Mouse (Mus musculus) layer of hippocampus, postnatal 36 days (tissue): ENCODE measurements around the gene Ddn. TPM values are rescaled to one million over a fixed set of nuclear protein-coding genes. Genes with fewer than 3 reads are reported as not detected.

Source experiments
- DNase-seq, 2 experiments: peaks; one replicate each; pipeline ENCODE4 v3.0.0; 2022
- total RNA-seq, 2 experiments: library from RNA; stranded (reverse); gene quantifications; 2 replicates each; pipeline ENCODE4 v1.2.3; 2021

Ddn gene
- total RNA-seq, result 1,000 to 10,000 TPM; 1,665 to 1,670 TPM

DNA sequence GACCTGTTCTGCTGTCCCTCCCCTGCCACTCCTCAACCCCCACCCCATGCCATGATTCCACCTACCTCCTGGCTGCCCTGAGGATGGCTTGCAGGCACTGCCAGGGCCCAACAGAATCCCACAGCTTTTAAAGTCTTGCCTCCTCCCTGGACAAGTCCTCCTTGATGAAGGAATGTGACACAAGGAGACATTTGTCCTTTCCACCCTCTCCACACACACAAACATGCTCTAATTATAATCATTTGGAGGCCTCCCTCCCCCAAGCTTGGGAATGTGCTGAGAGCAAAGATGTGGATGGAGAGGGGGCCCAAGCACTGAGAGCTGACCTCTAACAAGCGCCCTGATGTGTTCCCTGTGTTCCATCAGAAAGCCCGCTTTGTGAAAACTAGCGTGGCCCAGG, at the start of gene Ddn:
TSS of gene Ddn (minus strand) at position 101 of the 400 bp plus-strand sequence.
- no peak for DNase-seq

DNA sequence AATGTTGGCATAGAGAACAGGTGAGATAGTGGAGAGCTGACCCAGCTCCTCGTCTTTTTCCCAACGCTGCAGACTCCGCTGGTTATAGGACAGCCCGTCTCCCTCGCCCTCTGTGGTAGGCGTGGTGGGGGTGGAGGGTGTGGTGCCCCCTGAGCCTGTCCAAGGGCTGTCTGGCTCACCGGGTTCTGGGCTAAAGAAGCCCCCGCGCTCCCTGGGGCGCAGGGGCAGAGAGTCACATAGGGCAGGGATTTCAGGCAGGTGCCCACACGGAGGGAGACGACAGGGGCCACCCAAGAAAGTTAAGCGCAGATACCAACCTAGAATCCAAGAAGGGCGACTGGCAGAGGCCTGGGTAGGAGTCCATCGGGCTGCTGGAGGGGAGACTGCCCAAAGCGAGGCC, 44.9 kb upstream of the Ddn start:
- peak in 1 of 2 experiments; percentile 1 for DNase-seq

DNA sequence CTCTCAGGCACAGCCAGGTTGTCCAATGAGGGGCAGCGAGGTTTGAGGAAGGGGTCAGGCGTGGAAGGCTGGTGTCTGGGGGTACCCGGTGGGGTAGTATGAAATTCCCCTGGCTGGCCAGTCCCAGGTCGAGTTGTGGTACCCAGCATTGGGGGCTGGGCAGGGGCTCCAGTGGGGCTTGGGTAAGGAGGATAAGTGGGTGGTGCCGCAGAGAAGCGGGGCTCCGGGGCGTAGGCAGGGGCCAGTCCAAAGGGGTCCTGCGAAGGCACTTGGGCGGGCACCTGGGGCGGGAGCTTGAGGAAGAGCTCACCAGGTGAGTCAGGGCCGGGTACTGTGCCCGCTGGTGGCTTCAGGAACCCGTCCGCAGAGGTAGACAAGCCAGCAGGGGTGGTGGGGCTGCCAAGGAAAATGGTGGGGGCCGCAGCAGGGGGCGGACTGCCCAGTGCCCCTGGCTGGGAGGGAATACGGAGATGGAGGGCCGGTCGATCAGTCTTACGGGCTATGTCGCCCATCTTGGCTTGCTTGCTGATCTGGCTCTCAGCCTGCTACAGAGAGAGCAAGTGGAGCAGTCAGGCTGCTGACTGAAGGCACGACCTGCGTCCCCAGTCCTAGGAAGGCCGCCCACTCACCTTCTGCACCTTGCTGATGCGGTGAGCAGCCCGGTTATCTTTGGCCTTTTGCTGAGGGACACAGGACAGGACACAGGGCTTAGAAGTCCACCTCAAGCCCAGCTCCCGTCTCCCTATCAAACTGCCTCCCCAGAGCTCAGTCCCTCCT, 44.1 kb upstream of the Ddn start:
- DNase-seq, result peak in 1 of 2 experiments; percentile 2

DNA sequence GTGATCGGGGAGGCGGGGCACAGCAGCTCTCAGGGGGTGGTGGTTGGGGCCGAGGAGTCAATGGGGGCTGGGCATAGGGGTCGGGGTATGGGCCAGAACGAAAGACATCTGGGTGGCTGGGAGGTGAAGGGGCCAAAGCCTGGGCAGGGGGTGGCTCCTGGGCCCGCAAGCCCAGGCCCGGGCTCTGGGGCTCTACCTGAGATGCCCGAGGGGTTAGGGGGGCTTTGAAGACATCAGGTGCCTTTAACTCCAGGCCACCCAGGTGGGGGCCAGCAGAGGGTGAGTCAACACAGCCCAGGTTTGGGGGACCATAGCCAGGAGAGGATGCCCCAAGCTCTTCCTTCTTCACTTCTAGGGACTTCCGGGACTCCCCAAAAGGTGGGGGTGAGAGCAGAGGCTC, 43.4 kb upstream of the Ddn start:
- DNase-seq, result no peak

DNA sequence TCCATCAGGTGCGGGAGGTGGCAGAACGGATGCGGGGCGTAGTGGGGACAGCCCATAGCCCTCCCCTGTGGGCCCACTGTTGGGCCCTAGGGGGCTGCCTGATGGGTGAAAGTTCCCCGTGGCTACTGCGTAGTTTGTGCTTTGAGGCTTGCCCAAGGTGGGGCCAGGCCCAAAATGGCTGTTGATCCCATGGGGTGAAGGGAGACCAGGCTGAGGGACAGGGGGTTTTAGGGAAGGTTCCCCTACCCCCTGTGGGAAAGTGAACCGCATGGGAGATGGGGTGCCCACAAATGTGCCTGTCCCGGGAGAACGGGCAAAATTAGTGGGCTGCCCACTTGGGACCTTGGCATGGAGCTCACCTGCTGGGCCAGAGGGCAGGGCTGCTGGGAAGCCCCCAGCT, 42.8 kb upstream of the Ddn start:
- DNase-seq, result peak in 1 of 2 experiments; percentile 4

DNA sequence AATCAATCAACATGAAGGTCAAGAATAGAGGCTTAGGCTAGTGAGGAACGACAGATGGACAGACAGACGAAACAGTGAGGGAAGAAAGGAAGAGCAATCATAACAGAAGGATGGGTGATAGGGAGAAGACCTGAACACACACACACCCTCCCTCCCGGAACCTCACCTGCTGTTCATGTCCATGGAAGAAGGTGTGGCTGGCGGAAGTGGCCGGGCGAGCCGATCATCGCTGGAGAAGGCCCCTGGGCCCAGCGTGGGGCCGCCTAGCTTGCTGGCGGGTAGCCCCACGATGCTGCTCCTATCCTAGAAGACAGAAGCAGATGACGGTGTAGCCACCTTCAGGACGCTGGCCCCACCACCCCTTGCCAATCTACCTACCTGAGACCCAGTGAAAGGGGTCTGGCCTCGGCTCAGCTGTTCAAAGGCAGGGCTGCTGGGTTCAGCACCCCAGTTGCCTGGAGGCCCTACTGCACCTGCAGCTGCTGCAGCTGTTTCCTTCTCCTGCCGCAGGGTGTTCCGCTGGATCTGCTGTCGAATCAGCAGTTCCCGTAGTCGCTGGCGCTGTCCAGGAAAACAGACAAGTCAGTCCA, 42.0 kb upstream of the Ddn start:
- peak in 1 of 2 experiments; percentile 8 for DNase-seq

DNA sequence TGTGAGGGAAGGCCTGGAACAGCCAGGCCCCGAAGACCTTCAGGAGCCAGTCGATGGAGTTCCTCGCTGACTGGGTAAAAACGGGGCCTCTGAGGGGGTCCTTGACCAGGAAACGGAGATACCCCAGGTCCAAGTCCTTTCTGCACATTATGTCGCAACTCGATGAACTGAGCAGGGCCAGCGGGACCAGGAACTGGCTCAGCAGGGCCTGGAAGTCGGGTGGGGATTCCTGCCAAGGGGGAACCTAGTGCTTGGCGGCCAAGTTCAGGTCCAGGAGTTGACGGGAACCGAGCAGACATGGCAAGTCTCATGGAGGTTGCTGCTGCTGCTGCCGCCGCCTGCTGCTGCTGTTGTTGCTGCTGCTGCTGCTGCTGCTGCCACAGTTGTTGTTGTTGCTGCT, 41.4 kb upstream of the Ddn start:
- DNase-seq, result no peak

DNA sequence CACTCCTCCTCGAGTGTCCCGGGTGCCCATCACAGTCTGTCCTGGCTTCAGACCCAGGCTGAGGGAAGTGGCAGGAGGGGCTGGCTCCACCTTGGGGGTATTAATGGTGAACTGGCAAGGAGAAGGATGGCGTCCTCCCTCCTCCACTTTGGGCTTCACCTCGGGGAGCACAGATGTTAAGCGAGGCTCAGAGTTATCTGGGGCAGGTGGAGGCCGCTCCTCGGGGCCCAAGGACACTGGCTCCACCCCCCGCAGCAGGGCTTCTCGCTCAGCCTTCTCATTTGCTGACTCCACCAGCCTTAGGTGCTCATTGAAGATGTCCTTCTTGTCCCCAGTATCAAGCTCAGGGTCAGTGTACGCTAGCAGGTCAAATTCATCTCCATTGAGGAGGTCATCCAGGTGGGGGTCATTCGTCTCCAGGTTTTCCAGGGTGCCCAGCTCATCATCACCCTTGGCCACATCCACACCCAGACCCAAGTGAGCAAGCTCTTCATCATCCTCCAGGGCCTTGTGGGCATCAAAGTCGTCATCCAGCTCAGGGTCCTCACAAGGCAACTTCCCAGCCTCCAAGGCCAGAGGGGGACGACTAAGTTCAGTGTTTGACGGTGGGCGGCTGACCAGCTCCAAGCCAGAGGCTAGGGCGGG, 40.8 kb upstream of the Ddn start:
- DNase-seq, result no peak

DNA sequence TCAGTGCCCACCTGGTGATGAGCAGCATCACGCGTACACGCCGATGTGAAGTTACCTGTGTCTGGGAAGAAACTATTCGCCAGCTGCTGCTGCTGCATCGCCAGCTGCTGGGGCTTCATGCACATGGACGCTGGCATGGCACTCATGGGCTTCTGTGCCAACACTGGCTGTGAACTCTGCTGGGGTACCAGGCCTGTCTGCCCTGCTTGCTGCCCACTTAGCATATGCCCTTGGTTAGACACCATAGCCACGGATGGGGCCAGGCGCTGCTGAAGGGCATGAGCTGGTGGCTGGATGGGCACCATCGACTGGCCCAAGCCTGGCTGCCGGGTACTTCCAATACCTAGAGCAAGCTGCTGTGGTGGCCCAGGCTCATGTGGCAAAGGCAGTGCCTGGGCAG, 39.9 kb upstream of the Ddn start:
- no peak for DNase-seq

DNA sequence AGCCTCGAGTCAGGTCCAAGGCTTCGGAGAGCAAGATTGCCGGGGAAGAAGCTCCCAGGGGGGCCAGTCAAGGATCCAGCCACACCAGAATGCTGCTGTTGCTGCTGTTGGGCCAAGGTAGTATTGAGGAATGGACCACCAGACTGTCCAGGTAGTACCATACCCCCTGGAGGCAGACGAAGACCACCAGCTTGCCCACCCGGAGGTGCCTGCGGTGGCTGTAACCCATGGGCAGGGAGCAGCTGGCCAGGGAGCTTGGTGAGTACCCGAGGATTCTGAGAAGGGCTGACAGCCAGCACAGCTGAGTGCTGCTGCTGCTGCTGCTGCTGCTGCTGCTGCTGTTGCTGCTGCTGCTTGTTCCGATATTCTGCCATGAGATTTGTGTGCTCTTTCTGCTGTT, 36.9 kb upstream of the Ddn start:
- no peak for DNase-seq

DNA sequence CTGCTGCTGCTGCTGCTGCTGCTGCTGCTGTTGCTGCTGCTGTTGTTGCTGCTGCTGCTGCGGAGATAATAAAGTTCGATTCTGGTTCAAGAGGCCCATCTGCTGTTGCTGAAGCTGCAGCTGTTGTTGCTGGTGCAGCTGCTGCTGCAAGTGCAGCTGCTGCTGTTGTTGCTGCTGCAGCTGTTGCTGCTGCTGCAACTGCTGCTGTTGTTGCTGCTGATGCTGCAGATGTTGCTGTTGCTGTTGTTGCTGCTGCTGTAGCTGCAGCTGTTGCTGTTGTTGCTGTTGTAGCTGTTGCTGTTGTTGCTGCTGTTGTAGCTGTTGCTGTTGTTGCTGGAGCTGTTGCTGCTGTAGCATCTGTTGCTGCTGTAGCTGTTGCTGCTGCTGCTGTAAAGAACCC, 35.9 kb upstream of the Ddn start:
- no peak for DNase-seq

DNA sequence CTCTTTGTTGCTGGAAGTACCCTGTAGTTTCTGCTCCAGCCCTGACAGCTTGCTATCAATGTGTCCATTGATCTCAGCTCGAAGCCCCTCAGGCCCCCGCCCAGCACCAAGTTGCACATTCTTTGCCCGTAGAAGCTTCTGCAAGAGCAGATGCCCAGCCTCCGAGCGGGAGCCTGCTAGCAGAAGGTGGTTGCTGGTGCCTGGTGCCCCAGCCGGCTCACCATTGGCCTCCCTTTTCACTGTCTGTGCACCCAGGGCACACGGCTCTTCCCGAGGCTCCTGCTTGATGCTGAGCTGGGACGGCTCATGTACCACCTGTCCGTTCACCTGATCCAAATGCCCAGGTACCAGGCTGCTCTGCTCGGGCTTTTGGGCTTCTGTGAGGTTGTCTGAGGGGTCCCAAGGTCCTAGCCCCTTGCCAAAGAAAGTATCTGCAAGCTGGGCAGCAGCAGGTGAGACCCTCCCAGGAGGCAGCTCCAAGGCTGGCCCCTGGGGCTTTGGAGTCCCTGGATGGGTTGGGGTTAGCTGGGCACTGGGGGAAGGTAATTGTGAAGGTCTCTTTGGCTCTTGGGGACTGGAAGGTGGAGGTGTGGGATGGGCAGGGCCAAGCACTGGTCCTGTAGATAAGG, 34.4 kb upstream of the Ddn start:
- DNase-seq, result no peak

DNA sequence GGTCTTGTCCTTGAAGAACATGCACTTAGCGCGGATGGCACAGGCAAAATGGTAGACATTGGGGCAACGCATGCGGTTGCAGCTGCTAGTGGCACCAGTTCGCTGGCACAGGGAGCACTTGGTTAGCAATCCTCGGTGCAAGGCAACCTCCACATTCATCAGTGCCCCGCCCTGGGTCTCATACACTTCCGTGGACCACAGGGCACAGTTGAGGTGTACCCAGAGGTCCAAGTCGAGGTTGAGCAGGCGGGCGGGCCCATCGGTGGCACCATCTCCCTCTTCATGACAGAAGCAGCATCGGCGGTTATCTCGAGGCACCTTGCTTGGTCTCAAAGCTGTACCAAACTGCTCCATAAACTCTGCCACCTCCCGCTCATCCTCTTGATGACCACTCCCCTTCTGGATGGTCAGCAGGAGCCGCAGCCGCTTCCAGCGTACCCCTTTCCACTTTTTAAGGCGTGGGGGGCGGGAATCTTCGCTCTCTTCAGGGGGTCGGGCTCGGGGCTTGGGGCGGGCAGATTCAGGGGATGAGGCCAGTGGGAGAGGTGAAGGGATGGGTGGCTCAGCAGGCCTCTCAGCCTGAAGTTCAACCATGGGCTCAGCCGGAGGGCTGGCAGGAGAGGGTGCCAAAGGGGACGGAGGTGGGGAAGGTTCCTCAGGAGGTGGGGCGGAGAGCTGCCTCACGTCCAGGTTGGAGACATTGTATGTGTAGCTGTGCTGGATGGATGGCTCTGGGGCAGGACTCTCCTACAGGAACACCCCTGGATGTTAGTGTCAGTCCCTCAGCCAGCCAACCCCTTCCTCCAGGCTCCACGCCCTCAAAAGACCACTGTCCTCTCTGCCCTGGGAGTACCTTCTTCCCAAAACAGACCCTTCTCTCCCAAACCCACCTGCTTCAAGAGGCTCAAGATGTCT, 30.6 kb upstream of the Ddn start:
- DNase-seq, result no peak

DNA sequence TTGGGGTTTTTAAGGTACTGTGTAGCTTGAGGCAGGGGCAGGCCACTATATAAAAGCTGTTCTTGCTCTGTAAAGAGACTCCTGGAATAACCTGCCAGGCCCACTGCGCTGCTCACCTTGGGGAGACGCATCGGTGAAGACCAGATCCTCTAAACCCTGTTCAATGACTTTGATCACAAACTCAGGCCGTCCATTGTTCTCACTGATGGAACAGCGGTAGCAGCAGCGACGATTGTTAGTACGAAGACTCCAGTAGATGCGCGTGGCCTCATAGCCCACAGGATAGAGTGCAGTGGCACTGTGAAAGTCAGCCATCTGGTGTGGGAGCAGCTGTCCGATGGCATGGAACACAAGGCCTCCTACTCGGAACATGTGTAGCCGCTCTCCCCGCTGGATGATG, 29.9 kb upstream of the Ddn start:
- no peak for DNase-seq

DNA sequence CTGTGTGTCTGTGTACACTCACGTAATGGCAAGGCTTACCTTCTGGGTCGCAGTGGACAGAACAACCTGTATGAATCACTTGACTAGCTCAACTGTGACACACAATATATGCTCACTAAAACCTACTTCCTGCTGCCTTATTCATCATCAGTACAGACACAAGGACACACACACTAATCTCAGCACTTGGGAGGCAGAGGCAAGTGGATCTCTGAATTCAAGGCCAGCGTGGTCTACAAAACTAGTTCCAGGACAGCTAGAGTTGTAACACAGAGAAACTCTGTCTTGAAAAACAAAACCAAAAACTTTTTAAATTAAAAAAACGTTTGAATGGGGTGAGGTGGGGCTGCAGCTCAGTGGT, 28.4 kb upstream of the Ddn start:
- DNase-seq, result no peak

DNA sequence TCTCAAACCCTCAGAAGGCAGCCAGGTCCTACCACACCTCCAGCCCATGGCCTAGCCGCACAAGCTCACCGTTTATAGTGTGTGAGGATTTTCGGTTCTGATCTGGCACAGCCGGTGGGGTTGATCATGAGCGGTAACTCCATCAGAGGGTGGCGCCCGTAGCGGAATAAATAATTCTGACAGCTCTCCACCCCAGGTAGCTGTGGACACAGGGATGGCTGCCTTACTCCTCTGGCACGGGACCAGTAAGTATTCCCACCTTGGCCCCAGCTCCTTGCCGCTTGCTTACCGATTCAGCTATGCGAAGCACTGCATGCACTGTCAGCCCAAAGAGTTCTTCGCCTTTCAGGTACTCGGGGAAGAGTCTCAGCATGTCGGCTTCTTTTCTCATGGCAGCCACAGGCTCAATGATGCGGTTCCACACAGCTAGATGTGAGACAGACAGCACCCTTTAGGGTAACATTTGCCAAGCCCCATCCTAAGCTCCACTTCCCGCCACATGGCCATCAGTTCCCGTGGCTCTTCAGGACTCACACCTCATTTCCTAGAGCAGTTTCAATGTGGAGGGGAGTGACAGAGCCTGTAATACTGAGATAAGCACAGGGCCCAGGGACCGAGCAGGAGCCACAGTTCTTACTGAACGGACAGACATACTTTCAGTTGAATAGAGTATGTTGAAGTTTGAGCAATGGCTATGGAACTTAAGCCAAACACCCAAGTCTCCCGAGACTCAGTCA, 27.9 kb upstream of the Ddn start:
- DNase-seq, result no peak

DNA sequence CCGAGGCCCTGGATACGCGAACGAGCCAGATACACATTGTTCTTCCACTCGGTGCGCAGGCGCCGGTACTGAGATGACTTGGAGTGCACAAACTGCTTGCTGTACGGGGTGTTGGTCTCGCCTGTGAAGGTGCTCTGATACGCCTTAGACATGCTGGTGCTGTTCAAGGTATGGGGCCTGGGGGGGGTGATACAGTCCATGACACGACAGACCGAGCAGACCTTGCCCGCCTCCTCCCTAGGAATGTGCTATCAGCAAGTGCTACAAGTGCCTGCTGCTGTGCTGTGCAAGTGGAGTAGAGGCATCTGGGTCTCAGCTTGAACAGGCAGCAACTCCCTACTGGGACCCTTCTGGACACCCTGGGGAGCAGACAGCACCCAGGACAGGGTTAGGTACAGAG, 26.0 kb upstream of the Ddn start:
- DNase-seq, result no peak

DNA sequence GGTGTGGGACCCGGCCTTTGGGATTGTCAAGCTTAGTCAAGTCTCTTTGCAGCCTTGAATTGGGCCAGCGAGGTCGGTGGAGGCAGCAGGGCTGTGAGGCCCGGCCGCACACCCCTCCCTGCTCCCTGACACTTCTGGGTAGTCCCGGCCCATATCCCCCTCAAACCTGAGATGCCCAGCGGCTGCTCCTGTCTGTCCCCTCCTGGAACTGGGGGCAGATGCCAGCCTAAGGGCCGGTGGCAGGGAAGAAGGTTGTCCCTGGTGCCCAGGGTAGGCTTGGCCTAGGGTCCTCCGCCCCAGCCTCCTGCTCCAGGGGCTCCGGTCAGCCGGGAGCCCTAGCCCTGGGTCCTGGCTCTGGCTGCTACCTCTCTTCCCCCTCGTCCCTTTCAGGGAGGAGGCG, 24.8 kb upstream of the Ddn start:
- no peak for DNase-seq

DNA sequence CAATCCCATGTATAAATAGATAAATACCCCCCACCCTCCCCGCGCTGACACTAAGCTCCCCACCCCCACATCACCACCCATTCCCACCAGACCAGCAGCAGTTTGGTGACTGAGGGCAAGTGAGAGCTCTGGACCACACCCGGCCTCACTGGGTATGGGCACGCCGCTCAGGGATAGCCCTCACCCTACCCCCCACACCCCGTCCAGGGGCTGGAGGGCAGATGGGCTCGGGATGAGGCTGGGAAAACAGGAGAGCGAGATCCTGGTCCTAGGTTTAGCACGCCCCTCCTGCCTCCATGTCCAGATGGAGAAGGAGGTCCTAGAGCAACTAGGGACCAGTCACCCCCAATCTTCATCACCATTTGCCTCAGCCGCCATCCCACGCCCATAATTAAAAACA, 24.0 kb upstream of the Ddn start:
- DNase-seq, result no peak

DNA sequence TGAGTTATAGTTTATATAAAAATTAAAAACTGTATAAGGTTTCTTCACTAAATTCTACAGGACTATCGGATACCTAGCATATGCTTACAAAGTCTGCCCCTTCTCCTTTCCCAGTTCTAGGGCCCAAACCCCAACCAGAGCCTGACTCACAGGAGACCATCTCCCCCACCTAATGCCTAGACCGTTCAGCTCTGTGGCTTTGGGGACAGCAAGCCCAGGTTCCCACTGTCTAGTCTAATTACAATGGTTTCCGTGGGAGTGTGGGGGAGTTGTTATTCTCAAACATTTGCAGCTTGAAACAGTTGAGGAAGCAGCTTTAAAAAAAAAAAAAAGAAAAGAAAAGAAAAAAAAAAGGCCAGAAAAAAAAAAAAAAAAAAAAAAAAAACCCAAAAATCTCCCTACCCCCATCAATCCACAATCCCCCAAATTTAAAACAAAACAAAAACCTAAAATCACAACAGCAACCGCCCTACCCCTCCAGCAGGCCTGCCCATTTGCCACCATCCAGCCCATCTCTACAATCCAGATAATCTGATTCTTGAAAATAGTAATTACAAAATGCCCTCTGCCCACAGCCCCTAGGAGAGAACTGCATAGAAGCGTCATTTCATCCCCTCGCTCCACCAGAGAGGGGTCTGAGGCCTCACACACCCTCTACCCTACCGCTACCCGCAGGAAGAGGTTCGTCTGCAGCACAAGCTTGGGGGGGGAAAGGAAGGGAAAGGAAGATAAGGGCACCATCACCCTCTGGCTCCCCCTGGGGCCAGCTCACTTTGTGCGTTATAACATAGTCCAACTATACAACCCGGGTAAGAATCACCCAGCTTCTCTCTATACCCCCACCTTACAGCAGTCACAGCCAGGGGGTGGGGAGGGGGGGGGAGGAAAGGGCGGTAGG, 23.1 kb upstream of the Ddn start:
- DNase-seq, result no peak

DNA sequence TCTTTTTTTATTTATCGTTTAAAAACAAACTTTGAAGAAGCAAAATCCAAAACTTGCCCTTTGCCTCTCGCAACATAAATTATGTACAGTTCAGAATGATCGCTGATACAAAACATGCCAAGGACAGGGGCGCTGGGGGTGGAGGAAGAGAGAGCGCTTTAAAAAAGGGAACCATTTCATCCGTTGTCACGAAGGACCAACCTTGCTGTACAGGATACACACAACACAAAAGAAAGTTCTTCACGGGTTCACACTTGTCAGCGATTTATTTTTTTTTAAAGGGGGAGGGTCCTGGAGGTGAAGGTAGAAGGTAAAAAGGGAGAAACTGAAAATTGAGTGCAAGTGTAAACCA, 22.4 kb upstream of the Ddn start:
- no peak for DNase-seq
